Mouse (Mus musculus) frontal cortex, postnatal 14 days (tissue): ENCODE data around the gene Pigq.

Source experiments
- DNase-seq, 2 experiments: peaks; one replicate each; pipeline ENCODE4 v3.0.0; 2022; ENCODE audit warnings: low spot score in 2 of 2

Pigq gene

DNA sequence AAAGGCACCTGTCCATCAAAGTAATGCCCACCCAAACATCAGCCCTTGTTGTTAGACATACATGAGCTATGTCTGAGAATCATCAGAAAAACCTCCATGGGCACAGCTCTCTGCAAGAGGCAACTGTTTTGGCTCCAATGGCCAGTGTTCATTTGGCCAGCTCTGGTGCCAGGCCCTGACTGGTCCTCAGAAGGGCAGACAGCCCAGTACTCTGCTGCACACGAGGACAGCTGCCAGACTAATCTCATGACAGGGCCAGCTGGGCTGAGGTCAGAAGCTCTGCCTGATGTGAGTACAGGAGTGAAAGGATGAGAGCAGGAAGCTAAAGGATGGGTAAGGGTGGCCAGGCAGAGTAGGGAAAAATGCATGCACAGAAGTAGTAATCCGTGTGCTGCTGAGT is 19.4 kb downstream of the Pigq start:
- DNase-seq, result no peak

DNA sequence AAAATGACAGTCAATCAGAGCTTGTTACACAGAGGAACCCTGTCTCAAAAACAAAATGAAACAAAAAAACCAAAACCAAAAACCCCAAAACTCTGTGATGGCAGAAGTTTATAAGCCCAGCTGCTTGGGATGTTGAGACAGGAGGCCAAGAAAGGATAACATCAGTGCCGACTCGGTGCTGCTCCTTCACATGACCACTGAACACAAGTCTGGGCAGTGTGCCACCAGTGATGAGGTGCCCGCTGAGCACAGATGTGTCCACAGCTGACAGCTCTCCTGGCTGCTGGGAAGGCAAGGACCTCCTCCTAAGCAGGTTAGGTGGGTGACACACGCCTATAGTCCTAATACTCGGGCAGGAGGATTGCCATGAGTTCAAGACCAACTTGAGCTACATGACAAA is 22.6 kb downstream of the Pigq start:
- DNase-seq, result no peak

DNA sequence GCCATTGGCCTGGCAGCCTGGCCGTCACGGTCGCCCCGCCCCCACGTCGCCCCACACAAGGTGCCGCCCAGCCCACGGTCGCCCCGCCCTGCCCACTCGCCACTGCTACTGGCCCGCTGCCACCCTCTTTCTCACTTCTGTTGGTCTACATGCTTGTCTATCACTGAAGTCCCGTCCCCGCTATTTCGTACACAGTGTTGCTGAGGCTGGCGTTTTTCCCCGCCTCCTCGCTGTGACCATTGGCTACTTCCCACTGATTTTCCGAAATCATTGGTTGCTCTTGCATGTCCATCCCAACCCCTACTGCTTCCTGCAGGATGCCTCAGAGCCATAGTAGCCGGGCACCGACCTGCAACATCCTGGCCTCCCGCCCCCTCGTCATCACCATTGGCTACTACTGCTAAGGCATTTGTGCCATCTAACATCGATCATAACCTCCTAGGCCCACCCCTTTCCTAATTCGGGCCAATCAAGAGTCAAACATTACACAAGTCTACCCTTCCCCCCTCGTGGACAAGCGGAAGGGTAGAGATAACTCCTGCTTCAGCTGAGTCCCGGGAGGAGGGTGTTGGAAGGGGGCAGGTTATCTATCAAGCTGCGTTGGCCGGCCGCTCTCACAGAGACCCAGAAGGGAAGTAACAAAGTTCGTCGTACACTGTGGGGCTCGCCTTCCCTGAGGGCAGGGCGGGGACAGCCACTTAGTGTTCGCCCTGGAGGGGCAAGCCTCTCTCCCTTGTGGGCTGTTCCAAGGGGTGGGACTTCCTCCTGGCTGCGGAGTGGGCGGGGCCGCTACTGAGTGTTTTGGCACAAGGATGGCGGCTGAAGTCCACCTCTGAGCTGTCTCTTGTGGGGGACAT is 24.7 kb downstream of the Pigq start:
- DNase-seq, result peak; percentile 100

DNA sequence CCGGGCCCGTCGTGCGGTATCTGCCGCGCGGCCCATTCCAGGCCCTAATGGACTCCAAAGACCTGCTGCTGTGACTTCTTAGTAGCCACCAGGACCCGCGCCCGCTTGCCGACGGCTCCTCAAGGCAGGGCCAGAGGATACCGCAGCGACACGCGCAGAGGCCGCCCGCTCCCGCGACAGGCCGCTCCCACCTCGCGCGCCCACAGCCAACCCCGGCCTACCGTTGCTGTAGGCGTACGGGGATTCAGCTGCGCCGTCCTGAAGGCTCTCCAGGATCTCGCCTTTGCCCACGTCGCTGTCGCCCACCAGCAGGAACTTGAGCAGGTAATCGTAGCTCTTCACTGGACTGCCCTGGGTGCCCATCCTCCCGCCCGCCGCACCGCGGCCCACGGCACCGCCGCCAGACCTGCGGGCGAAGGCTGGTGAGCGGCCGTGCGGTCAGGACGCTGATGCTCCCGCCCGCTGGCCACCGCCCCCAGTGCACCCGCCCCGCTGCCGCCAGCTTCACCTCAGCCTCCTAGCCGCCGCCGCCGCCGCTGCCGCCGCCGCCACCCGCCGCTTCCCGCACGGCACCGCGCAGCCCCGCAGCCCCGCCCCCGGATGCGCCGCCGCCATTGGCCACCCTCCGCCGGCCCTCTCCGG is 25.5 kb downstream of the Pigq start, which contains the start of gene Rab40c:
Rab40c (minus strand) TSS at position 584 of the 642 bp plus-strand sequence.
- peak in 1 of 2 experiments; percentile 42 for DNase-seq

DNA sequence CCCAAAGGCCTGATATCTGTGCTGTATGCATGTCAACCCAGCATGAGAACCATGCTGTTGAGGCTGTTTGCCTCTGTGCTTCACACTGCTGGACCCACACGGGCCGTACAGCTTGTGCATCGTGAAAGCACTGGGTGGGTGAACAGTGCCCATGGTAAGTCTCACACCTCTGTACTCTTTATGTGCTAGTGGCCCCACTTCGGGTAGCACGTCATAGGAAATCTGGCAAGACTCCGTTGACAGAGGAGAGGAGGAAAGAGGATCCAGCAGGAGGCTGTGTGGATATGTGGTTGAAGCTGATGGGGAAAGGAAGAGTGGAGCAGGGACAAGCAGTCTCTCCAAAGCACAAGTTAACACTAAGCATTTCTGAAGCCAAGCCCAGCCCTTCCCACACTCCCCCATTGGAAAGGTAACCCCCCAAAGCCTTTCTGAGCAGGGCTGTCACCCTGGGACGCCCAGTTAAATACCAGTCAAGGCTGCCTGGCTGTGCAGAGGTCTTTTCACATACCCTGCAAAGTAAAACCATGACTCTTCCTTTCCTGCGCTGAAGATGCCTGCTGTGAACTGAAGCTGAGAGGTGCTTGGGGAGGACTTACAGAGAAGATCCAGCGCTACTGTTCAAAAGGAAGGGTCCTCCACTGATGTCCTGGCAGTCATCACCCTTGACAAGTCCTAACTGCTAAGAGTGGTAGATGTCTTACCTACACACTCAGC is 26.5 kb downstream of the Pigq start:
- no peak for DNase-seq

DNA sequence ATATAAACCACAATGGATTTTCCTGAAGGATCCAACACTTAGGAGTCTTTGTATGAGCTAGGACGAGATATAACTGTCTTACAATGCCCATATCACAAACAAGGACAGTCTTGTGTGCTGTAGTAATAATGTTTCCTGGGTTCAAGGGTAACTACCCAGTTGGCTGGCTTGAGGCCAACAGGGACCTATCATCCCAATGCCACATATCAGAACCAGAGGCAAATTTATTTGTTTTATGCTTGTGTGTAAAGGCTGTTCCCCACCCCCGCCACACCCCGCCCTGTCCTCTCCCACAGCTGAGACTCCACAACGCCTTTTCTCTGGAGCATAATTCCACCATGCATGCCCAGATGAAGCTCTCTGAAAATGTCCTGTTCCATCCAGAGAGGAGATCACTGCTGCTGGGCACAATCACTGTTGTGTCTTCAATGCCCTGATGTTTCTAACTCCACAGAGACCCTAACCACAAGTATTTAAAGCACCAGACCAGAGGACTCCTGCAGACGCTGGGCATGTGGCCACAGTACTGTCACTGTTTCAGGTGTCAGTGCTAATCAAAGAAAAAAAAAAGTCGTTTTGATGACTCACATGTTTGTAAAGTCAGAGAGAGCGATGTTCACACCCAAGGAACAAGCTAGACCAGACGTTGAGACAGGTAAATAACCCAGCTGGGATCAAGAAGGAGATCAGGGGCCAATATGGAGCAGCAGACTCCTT is 27.6 kb downstream of the Pigq start:
- no peak for DNase-seq

DNA sequence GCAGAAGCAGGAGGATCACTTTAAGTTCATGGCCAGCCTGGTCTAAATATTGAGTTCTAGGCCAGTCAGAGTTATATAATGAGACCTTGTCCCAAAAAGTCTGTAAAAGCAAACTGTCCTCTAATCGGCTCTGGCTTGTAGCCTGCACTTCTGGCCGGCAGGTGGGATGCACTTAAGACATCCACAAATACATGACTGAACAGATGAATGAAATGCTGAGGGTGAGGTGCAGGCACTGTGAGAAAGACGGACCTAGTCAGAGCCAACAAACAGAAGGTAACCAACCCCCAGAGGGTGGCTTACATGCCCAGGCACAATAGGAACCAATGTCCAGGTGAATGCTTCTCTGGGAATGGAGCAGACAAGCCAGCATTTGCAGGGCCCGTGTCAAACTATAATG is 30.4 kb downstream of the Pigq start:
- no peak for DNase-seq

DNA sequence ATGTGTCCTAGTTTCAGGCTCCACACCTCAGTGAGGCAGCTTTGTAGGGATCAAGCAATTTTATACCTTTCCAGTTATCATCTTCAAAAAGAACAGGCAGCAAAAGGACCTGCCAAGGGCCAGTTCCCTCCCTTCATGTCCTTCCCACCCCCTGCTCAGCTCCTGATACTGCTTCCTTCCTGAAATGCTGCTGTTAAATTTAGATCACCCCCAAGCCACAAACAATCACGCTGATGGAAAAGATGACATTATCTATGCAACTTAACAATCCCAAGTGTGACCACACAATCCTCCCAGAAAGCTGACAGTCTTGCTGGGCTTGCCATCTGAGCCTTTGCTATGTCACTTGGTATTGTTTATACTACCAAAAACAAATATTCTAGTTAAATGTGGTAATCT is 30.9 kb downstream of the Pigq start:
- no peak for DNase-seq

DNA sequence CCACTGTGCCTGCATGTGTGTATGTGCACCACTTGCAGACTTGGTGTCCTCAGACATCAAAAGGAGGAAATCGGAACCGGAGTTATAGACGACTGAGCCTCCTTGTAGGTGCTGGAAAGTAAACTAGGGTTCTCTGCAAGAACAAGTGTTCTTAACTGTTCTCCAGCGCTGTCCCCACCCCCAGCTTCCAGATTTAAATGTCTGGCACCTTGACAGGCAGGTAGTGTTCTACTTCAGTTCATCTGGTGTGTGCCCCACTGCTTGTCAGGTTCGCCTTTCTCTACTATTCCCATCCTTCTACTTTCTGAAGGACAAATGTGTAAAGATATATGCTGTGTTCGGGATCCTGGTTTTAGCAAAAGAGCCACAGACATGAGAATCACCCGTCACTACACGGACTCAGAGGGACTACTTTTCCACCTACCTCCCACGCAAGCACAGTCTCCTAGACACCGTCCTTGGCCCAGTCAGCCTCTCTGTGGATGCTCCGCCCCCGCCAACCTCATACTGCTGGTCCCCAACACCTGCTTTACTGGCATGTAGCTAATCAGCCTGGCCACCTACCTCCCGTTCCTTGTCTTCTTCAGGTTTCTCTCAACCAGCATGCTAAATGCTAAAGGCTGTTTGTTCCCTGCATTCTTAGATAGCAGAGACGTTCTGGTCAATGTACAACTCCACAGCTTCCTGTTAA is 31.4 kb downstream of the Pigq start:
- DNase-seq, result peak; percentile 38 to 41

DNA sequence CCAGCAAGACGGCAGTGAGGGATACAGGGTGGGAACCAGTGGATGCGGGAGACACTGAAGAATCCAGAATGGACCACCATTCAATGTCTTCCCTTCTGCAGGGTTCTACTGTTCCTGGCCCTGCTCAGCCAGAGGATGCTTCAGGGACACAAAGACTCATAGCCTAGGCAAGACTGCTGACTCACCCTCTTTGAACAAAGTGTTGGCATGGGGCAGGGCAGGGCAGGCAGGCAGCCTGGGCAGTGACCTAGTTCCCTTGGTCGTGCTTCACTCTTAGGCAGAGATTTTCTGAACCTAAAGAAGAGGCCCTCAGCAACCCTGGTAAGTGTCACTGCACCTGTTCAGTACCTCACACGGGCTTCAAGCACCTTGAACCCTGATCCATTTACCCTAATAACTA is 32.9 kb downstream of the Pigq start:
- no peak for DNase-seq

DNA sequence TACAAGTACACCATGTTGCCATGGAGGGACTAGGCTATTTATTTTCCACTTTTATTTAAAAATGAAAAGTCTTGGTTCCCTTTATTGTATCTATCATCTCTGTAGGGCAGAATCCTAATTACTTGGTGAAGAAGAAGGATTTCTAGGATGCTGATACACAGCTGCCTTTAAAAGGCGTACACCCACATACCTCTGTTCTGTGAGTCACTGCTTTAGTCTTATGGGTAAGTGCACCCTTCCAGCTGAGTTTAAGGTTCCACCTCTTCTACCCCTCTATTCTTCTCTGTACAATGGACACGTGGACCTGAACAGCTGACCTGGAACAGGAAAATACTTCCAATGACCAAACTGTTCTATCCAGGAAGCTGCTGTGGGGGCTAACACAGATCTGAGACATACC is 37.1 kb downstream of the Pigq start:
- no peak for DNase-seq

DNA sequence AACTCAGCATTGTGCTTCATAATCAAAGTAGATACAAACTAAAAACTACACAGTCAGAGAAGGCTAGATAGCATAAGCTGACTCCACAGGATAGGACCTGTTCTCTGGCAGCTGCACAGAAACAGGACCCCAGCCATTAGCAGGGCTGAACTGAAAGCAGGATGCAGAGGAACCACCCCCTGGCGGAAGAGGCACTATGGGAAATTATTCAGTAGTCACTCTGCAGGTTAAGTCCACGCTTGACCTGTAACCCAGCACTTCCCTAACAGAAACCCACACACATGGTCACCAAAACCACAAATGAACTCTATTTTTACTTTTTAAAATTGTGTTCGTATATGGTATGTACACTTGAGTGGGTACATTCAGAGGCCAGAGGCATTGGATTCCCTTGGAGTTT is 41.7 kb downstream of the Pigq start:
- no peak for DNase-seq

DNA sequence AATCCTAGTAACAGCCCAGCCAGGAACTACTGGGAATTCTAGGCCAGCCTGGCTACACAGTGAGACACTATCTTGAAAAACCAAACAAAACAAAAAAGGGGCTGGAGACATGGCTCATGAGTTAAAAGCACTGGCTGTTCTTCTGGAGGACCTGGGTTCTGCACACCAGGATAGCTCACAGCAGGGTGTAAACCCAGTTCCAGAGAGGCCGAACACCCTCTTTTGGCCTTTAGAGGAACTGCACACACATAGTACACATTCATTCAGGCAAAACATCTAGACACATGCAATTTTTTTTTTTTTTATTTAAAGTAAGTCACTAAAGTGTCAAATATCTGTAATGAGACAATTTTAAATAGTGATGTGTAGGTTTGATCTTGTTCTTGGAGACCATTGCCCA is 44.5 kb downstream of the Pigq start:
- no peak for DNase-seq

DNA sequence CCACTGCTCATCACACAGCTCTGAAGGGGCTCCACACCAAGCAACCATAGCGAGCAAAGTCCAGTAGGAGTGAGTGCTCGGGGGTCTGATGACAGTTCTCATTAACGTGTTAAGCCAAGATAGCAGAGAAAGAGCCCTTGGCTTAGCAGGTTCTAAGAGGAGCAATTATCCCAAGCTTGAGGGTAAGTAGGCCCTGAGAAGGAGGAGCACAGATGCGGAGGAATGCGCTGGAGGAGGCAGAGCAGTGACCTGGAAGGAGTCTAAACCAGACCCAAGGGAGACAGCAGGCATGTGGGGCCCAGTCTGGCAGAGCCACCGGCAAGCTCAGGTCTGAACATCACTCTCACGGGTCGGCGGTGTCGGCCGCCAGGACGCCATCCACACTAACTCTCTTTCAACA is 48.8 kb downstream of the Pigq start:
- no peak for DNase-seq

DNA sequence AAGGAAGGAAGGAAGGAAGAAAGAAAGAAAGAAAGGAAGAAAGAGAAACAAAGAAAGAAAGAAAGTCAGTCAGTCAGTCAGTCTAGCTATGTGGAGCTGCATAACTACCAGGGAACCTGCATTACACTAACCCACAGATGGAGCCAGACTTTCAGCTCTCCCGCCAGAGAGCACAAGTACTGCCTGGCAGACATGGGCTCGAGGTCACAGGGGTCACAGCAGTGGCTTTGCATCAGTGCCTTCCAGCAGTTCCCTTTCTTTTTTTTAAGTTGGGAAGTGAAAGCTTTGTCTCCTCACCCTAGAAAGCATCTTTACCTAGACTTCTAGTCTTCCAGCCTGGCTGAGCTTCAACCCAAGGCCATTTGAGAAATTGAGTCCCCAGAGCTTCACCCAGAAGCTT is 49.3 kb downstream of the Pigq start:
- DNase-seq, result no peak

DNA sequence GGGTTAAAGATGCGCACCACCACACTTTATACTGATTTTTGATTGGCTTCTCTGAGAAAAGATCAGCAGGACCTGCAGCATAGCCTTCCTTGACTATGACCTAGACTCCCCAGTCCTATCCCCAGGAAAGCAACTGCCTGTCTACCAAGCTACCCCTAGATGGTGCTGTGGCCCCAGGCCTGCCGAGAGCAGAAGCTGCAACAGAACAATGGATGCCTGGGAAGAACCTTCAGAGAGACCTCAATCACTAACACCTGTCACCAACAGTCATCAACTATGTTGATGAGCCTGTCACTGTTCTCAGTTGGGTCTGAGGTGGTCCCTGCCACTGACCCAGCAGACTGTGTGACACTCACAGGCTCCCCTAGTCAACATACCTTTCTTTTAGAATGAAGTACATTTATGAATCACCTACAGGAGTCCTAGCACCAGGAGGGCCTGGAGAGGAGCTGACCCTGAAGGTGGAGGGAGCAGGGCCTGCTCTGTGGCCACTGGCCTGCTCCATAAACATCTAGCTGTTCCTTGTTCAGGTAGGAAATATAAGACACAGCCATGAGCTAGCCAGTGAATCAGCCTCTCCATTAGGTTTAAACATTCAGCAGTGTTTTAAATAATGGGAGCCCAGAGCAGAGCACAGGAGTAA is 50.6 kb downstream of the Pigq start:
- DNase-seq, result no peak

DNA sequence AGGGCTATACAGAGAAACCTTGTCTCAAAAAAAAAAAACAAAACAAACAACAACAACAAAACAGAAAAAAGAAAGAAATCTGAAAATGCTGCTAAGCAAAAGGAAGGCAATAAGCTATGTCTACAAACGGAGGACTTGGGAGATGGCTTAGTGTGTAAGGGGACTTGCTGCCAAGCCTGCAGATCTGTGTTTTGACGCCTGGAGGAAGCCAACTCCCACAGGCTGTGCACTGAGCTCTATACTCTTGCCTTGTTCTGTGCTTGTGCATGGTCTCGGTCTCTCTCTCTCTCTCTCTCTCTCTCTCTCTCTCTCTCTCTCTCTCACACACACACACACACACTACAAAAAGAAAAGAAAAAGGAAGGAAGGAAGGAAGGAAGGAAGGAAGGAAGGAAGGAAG is 55.9 kb downstream of the Pigq start:
- no peak for DNase-seq

DNA sequence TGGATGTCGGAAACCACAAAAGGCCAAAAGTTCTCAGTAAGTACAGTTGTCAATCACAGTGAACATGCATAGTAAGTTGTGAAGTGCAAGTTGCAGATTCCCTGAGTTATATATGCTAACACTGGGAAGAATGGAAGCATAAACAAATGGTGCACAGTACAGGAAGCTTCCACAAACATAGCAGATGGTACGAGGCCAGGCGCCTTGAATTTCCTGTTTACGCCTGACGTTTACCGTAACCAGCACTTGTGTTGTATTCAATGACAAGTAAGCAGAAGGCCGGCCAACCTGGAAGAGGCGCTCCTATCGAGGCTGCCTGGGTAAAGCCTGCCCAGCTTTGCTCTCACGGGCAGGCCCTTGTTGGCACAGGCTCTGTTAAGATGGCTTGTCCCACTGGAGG is 57.3 kb downstream of the Pigq start:
- no peak for DNase-seq

DNA sequence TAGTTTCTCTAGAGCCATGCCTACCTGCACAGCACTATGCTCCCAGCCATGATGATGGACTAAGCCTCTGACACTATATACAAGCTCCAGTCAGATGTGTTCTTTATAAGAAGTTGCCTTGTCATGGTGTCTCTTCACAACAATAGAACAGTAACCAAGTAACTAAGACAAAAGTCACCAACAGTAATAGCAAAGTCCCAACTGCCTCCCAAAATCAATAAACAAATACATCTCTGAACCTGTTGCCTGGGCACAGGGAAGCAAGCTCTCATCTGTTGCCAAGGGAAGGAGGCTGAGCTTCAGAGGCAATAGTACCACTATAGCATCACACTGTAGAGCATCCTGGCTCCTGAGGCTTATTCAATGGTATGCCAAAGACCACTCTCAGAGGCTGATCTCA is 57.9 kb downstream of the Pigq start:
- no peak for DNase-seq

DNA sequence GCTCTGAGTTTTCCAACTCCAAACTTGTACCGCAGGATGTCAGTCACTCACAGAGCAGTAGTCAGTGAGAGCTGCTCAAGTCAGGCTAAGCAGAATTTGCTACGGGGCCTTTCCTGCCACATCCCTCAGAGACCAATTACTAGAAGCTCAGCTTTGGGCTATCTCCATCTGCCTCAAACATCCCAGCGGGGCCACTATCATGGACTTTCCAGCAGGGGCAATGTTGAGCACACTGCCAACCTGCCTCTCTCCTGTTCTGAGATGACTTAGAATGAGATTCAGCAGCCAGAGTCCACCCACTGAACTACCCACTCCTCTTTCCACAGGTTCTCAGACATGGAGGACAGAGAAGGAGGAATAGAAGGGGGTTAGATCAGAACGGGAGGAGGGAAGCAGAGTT is 59.1 kb downstream of the Pigq start:
- DNase-seq, result no peak

DNA sequence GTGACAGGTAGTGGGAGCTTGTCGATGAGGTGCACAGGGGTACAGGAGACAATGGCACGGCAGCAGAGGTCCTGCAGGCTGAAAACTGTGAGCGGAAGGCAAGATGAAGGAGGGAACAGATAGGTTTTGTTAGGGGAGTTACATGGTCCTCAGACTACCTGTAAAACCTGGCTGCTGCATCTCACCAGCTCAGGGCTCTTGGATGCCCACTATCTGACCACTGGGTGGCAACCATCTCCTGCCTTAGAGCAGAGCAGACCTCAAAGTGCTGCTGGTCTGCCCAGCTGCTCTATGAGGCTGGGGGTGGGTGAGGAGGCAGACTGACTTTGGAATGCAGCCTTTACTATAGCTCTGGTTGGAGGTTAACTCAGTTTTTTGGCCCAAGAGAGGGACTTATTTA is 60.9 kb downstream of the Pigq start:
- no peak for DNase-seq
